Mouse (Mus musculus): ENCODE results near the gene C1ra.
"Not testable (repeated sequence)": the region's sequence is repeated elsewhere in the genome, so short reads cannot be mapped to it uniquely, and the experiment has no call there.

Gene C1ra

DNA sequence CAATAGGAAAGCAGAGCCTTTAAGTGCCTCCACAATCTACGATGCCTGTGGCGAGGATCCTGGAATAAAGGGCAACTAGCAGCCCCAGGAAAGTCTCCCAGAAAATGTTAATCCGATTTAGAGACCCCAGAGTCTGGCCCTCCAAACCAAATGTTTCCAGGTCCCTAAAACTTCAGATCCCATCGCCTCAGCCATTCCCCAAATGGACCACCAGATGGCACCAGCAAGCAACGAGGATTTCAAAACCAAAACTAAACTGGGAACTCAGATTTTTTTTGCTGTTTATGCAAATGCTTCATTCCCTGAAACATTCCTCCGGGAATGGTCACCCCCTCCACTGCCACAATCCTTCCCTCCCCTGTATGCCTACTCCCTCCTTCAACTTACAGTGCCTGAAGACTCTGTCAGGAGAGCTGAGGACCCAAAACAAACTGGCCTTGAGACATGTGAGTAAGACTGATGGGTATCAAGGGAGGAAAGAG lies at the start of gene C1ra:
Gene C1ra, plus strand, starts transcription at position 51 of the 482 bp plus-strand sequence.
- peak; percentile 63 to 71 for DNase-seq

- peak; percentile 59 to 64 for DNase-seq
These were observed 48.3 kb upstream of the C1ra start for GRCm38 (mm10) chr6:124463881-124464291.

- peak; percentile 97 to 99 for DNase-seq
These were observed 47.6 kb upstream of the C1ra start, which contains the start of gene Clstn3 for GRCm38 (mm10) chr6:124464305-124465271. Clstn3 (minus strand) TSS chr6:124464794.

DNA sequence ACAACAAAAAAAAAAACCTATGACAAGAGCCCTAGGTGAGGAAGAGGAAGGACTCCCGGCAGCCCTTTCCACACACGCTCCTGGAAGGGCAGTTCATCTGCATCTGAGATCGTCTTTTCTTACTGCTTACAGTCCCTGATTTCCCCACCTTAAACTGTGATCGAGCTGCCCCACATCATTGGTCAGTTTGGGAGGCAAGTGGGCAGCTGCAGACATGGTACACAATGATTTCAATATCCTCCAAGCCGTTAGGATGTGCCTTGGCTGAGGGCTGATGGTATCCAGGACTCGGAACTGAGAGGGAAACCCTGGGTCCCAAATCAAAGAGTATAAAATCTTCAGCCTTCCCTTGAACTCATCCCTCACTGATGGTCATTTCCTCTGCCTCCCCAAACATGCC lies 46.9 kb upstream of the C1ra start:
- peak in 1 of 2 experiments; percentile 29 for DNase-seq

- DNase-seq: peak in 1 of 2 experiments; percentile 20
These were observed 46.5 kb upstream of the C1ra start for GRCm38 (mm10) chr6:124465729-124466128.

DNA sequence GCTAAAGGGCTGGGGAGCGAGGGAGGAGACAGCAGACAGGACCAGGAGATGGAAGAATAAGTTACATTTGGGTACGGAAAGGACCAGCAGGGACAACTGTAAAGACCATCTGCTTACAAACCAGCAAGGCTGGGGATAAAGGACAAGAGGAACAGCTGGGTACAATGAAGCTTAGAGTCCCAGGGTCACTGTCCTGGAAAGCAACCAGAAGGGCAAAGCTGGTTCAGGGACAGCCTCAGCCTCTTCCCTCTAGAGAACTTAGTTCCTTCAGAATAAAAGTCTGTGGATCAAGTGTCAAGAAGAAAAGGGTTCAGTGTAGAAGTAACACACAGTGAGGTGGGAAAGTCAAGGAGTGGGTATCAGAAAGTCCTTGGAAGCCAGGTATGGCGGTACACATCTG lies 41.1 kb upstream of the C1ra start:
- DNase-seq: no peak

DNA sequence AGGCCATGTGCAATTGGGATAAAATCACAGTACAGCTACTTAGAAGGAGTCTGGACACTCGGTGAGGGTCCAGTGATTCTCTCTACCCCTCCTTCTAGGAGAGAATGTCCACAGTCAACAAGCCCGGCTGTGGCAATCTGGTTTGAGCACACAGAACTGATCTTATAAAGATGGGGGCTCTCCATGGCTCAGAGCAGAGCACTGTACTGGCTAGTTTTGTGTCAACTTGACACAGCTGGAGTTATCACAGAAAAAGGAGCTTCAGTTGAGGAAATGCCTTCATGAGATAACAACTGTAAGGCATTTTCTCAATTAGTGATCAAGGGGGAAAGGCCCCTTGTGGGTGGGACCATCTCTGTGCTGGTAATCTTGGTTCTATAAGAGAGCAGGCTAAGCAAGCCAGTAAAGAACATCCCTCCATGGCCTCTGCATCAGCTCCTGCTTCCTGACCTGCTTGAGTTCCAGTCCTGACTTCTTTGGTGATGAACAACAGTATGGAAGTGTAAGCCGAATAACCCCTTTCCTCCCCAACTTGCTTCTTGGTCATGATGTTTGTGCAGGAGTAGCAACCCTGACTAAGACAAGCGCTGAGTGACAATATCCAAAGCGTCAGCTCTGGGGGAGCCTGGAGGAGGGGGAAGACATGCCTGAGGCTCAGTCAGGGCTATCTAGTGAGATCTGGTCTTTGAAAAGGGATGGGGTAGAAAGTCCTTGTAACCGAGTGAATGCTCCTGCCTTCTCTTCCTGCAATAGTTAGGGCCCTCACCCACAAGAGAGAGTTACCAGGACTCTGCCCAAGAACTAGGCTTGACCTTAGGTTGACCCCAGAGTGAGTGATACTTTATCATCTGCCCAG lies 40.2 kb upstream of the C1ra start:
- not testable (repeated sequence) for DNase-seq

DNA sequence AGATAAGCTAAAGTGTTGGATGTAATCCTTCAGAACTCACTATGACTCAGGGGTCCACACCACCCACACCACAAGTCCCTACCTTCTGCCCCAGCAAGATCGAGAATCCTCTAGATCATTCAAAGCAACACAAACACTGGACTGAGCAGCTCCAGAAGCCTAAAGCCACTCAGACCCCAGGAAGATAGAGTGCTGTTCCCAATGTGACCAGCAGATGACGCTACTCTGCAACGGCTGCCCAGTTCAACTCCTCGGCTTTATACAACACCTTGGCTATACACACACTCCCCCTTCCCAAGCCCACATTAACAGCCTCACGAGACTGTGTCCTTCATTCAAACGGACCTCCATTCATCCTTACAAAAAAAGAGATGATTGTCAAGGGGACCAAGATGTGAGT lies 39.4 kb upstream of the C1ra start:
- DNase-seq: peak; percentile 76 to 86

DNA sequence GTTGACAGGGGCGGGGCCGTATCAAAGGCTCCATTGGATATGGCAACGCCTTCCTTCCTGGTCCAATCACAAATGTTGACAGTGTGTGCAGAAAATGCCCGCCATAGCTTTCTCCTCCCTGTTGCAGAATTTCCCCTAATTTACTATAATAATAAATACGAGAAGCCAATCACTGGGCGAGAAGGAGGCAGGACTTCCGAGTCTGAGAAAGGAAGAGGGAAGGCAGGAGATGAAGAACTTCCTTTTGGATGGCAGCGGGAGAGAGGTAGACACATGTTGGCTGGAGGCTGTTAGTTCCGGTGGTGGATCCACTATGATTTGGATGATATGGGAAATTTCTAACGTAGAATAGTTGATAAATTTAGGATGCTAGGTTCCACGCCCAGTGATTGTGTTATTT lies 37.6 kb upstream of the C1ra start:
- no peak for DNase-seq

DNA sequence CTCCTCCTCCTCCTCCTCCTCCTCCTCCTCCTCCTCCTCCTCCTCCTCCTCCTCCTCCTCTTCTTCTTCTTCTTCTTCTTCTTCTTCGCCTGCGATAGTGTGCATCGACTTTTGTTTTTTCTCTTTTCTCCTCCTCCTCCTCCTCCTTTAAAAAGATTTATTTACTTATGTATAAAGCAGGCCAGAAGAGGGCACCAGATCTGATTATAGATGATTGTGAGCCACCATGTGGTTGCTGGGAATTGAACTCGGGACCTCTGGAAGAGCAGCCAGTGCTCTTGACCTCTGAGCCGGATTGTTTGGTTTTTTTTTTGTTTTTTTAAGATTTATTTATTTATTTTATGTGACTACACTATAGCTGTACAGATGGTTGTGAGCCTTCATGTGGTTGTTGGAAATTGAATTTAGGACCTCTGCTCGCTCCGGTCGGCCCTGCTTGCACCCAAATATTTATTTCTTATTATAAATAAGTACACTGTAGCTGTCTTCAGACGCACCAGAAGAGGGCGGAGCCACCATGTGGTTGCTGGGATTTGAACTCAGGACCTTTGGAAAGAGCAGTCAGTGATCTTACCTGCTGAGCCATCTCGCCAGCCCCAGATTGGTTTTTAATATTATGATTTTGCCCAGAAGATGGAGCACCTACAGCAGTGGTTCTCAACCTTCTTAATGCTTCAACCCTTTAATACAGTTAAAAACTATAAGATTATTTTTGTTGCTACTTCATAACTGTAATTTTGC lies 36.7 kb upstream of the C1ra start:
- not testable (repeated sequence) for DNase-seq

- no peak for DNase-seq
These were observed 36.0 kb upstream of the C1ra start for GRCm38 (mm10) chr6:124476216-124476615.

DNA sequence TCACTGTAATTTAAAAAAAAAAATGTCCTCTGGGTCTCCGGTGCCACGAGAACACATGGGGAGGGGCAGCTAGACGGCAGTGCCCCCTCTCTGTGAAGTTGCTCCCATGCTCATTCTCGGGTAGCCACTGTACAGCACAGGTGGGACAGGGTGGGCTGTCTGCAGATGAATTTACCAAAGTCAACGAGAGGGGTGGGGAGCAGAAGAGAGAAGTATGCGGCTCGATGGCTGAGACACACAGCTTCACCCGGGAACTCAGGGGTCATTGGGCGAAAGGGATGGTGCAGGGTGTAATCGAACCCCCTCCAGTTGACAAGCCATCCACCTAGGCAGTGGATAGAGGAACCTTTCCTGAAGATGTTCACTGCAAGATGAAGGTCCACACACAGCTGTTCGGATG lies 35.4 kb upstream of the C1ra start:
- no peak for DNase-seq

DNA sequence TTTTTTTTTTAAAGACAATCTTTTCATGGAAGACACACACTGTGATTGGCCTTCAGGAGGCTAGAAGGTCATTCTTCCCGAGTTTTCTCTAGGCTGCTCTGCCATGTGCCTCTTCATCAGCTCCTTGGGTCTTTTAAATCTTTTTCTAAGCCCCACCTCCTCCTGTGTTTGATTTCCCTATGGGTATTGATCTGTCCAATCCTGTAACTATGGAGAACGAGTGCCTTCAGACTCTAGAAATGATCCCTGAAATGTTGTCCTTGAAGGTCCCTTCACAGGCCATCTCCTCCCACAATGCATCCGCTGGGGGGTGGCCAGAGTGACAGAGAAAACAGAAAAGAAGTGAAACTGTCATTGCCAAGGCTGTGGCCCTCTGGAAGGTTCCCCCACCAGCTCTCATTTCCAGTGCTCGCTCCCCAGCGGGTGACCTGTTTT lies 35.0 kb upstream of the C1ra start:
- DNase-seq: no peak

DNA sequence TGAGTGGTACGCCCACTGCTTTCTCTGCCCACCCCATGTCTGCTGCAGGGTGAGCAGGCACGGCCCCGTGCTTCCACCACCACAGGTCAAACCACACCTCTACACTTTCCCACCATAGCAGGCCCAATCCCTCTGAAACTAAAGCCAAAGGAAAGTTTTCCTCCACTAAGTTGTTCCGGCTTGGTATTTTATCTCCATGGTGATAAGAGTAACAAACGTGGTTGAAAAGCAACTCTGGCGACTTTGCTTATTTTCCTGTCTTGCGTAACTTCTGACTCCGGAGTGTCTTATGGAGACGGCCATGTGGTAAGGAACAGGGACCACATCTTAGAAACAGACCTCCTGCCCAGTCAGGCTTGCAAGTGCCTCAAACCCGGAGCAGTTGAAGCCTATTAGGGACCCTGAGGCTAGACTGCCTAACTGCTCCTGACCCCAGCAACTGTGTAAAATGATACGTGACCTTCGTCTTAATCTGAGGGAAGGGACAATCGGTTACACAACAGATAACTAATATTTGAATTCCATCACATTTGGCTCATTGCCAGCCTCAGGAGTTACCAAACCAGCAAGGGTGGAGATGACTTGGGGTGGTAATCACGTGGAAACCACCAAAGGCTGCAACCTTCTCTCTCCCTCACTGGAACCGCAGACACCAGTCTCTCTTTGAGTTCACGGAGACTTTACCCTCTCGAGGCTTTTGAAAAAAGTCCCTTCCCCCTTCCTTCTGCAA lies 34.1 kb upstream of the C1ra start:
- DNase-seq: no peak

- DNase-seq: no peak
These were observed 33.2 kb upstream of the C1ra start for GRCm38 (mm10) chr6:124478874-124479572.

- DNase-seq: no peak
These were observed 32.7 kb upstream of the C1ra start for GRCm38 (mm10) chr6:124479573-124479930.

- peak; percentile 52 to 60 for DNase-seq
These were observed 31.9 kb upstream of the C1ra start for GRCm38 (mm10) chr6:124480295-124480694.

DNA sequence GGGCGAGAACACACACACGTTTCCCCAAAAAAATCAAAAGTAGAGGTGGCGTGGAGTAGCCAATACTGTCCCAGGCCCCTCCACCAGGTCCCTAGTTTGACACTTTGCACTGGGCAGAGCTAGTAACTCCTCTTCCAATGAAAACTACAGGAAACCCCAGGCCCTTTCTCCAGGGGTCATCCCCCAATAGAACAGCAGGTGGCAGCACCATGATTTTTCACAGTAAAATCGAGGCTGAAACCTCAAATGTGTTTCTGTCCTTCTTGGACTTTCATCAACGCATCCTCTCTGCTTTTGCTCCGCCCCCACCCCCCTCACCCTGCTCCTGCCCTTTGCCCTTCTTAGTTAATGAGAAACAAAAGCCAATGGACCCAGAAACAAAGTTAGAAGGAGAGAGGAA lies 30.6 kb upstream of the C1ra start:
- peak; percentile 60 to 75 for DNase-seq

GRCm38 (mm10) chr6:124483831-124484230 lies 28.4 kb upstream of the C1ra start:
- not testable (repeated sequence) for DNase-seq

DNA sequence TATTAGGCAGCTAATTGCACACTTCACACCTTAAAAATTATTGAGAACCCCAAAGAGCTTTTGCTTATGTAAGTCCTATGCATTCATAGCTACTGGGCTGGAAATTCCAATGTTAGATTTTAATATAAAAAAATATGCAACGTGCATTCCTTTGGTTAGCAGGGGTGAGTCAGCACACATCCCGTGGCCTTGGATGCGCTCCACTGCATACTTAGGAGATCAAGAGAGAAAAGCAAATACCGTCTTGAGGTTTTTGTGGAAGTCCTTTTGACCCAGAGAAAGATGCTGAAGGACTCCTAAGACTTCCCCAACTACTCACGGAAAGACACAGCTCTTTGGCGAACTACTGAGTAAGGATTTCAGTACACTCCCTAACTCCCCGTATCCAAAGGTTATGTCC lies 27.4 kb upstream of the C1ra start:
- no peak for DNase-seq

Data from cerebellum, postnatal 14 days (tissue).